Mouse (Mus musculus) limb, embryonic 14.5 days (tissue): ENCODE data around the gene Rgs7. TPM values are rescaled to one million over a fixed set of nuclear protein-coding genes. Genes with fewer than 3 reads are reported as not detected.

Experiments
- ATAC-seq: fragments of 200-750 bp; cut with Nextera tagmentation; 2 replicates; pipeline ENCODE4 v1.8.0; 2017; ENCODE audit warnings: low read depth, moderate number of reproducible peaks, moderate TSS enrichment; ENCODE audit not compliant: low FRiP score
- DNase-seq: peaks from one replicate; pipeline ENCODE4 v3.0.0-alpha.2; 2015; ENCODE audit warnings: low spot score
- H3K27ac ChIP-seq: fragments of 300-500 bp; sonication (generic); replicated peaks from 2 replicates; pipeline ENCODE4 v1.5.1; 2014; ENCODE audit warnings: low read depth, mild to moderate bottlenecking, low read length, moderate library complexity, mixed read lengths
- H3K27me3 ChIP-seq: fragments of 300-500 bp; sonication (generic); 2 replicates; pipeline ENCODE4 v1.6.1; 2014; ENCODE audit warnings: low read length, mixed read lengths; ENCODE audit not compliant: control insufficient read depth, insufficient read depth
- H3K36me3 ChIP-seq: fragments of 300-500 bp; sonication (generic); 2 replicates; pipeline ENCODE4 v1.6.1; 2014; ENCODE audit warnings: mild to moderate bottlenecking, low read length, moderate library complexity, mixed read lengths; ENCODE audit not compliant: control insufficient read depth, insufficient read depth
- H3K4me1 ChIP-seq: fragments of 300-500 bp; sonication (generic); 2 replicates; pipeline ENCODE4 v1.6.1; 2014; ENCODE audit warnings: antibody characterized with exemption, low read length, mixed read lengths; ENCODE audit not compliant: control insufficient read depth, insufficient read depth
- H3K4me2 ChIP-seq: fragments of 300-500 bp; sonication (generic); replicated peaks from 2 replicates; pipeline ENCODE4 v1.6.1; 2014; ENCODE audit warnings: low read depth, mild to moderate bottlenecking, low read length, moderate library complexity; ENCODE audit not compliant: severe bottlenecking
- H3K4me3 ChIP-seq: fragments of 300-500 bp; sonication (generic); replicated peaks from 2 replicates; pipeline ENCODE4 v1.5.1; 2014; ENCODE audit warnings: low read length
- H3K9ac ChIP-seq: fragments of 300-500 bp; sonication (generic); 2 replicates; pipeline ENCODE4 v1.6.1; 2014; ENCODE audit warnings: mild to moderate bottlenecking, low read depth, low read length, moderate library complexity; ENCODE audit not compliant: severe bottlenecking
- H3K9me3 ChIP-seq: fragments of 300-500 bp; sonication (generic); 2 replicates; pipeline ENCODE4 v1.6.1; 2016; ENCODE audit warnings: low read length; ENCODE audit not compliant: control insufficient read depth
- POLR2A ChIP-seq: fragments of 200-500 bp; IDR thresholded peaks from 2 replicates; pipeline ENCODE4 v1.8.0; 2012; ENCODE audit warnings: inconsistent platforms, mild to moderate bottlenecking, moderate library complexity, borderline replicate concordance; ENCODE audit not compliant: insufficient read depth, insufficient read length; ENCODE audit errors: extremely low read depth
- WGBS: fragments of 180-500 bp; shearing (Covaris S2); extraction: QIAGEN DNeasy Blood & Tissue Kit; methylation state at CpG from one replicate; pipeline ENCODE4 v1.1.7; 2014; 5-methylcytosine and 5-hydroxymethylcytosine counted together
- polyA plus RNA-seq, 2 experiments: library from polyadenylated mRNA; depleted of rRNA in 1 of 2; stranded (reverse) in 1 of 2; unstranded in 1 of 2; fragments of >200 nt; fragmentation: Nextera tagmentation in 1 of 2; extraction: Ambion mirVana in 1 of 2; gene quantifications; 2 replicates each; pipeline versions ENCODE4 v1.2.1 to v1.2.3; 2012 to 2014

The Rgs7 gene
- polyA plus RNA-seq, 2 experiments = 0.47 to 0.65 TPM

GRCm38 (mm10) chr1:175082104-175082503 is 410.2 kb downstream of the Rgs7 start:
- no peaks in the 10 kb centered on the region for H3K9me3 ChIP-seq
- no peak for TF ChIP-seq POLR2A
- DNase-seq = no peak
- no peak overlapping the region for H3K4me3 ChIP-seq
- no peak overlapping the region for H3K4me2 ChIP-seq
- no peaks in the 10 kb centered on the region for H3K27me3 ChIP-seq
- WGBS = 88% methylated on average over 1 of the region's 1 CpGs
- H3K9ac ChIP-seq = no peak overlapping the region
- no peak overlapping the region for H3K27ac ChIP-seq
- no peaks in the 10 kb centered on the region; the same call in 1 of the 2 replicates for H3K4me1 ChIP-seq
- ATAC-seq = no peak
- no peaks in the 10 kb centered on the region for H3K36me3 ChIP-seq

GRCm38 (mm10) chr1:175079819-175080608 is 412.3 kb downstream of the Rgs7 start:
- DNase-seq (no peak), ATAC-seq (no peak)
- Histone ChIP-seq H3K4me1 (no peaks in the 10 kb centered on the region; the same call in 1 of the 2 replicates), H3K9ac (no peak overlapping the region), H3K27me3 (no peaks in the 10 kb centered on the region), H3K36me3 (no peaks in the 10 kb centered on the region), H3K4me2 (no peak overlapping the region), H3K4me3 (no peak overlapping the region), H3K9me3 (no peaks in the 10 kb centered on the region), H3K27ac (no peak overlapping the region)
- TF ChIP-seq POLR2A = no peak
- WGBS = 38% methylated on average over 4 of the region's 4 CpGs

GRCm38 (mm10) chr1:175073500-175074232 is 418.6 kb downstream of the Rgs7 start:
- 91% methylated on average over 1 of the region's 1 CpGs for WGBS
- H3K27ac ChIP-seq = no peak overlapping the region

GRCm38 (mm10) chr1:175069758-175070290 is 422.5 kb downstream of the Rgs7 start:
- Histone ChIP-seq H3K36me3 (no peaks in the 10 kb centered on the region), H3K27me3 (no peaks in the 10 kb centered on the region), H3K4me1 (no peaks in the 10 kb centered on the region), H3K27ac (no peak overlapping the region), H3K9me3 (no peaks in the 10 kb centered on the region), H3K9ac (no peak overlapping the region), H3K4me2 (no peak overlapping the region), H3K4me3 (no peak overlapping the region)
- ATAC-seq = no peak
- TF ChIP-seq POLR2A = no peak
- 83% methylated on average over 4 of the region's 4 CpGs for WGBS
- no peak for DNase-seq

More at GRCm38 (mm10) chr1:175073500-175074232, 418.6 kb downstream of the Rgs7 start:
- no peaks in the 10 kb centered on the region for H3K36me3 ChIP-seq
- no peak overlapping the region for H3K9ac ChIP-seq
- no peaks in the 10 kb centered on the region for H3K4me1 ChIP-seq
- ATAC-seq = no peak
- no peak for DNase-seq
- H3K4me3 ChIP-seq = no peak overlapping the region
- no peak overlapping the region for H3K4me2 ChIP-seq
- H3K27me3 ChIP-seq = no peaks in the 10 kb centered on the region
- no peak for TF ChIP-seq POLR2A
- no peaks in the 10 kb centered on the region for H3K9me3 ChIP-seq

- H3K27ac ChIP-seq = no peak overlapping the region
- no peaks in the 10 kb centered on the region for H3K36me3 ChIP-seq
- no peaks in the 10 kb centered on the region for H3K4me1 ChIP-seq
- no peak for DNase-seq
- TF ChIP-seq POLR2A = no peak
- no peak overlapping the region for H3K4me2 ChIP-seq
- no peak overlapping the region for H3K9ac ChIP-seq
- WGBS = 83% methylated on average over 6 of the region's 6 CpGs
- H3K4me3 ChIP-seq = no peak overlapping the region
- no peaks in the 10 kb centered on the region for H3K9me3 ChIP-seq
- no peak for ATAC-seq
- no peaks in the 10 kb centered on the region for H3K27me3 ChIP-seq
These were observed 443.2 kb downstream of the Rgs7 start for GRCm38 (mm10) chr1:175049121-175049520.
